Mouse (Mus musculus) hindbrain, embryonic 11.5 days (tissue): Measurements from ENCODE around the gene Ifnlr1. TPM values are rescaled to one million over a fixed set of nuclear protein-coding genes. Genes with fewer than 3 reads are reported as not detected.

Experiments
- ATAC-seq: fragments of 200-750 bp; cut with Nextera tagmentation; 2 replicates; pipeline ENCODE4 v1.8.0; 2017; ENCODE audit warnings: mild to moderate bottlenecking, moderate TSS enrichment, moderate library complexity; ENCODE audit not compliant: low FRiP score
- DNase-seq: peaks from one replicate; pipeline ENCODE4 v3.0.0-alpha.2; 2015; ENCODE audit warnings: low spot score
- H3K27ac ChIP-seq: fragments of 300-500 bp; sonication (generic); 2 replicates; pipeline ENCODE4 v1.5.1; 2014; ENCODE audit warnings: mild to moderate bottlenecking, low read depth, low read length
- H3K27me3 ChIP-seq: fragments of 300-500 bp; sonication (generic); 2 replicates; pipeline ENCODE4 v1.6.1; 2014; ENCODE audit warnings: mild to moderate bottlenecking, low read length, moderate library complexity, mixed read lengths; ENCODE audit not compliant: control insufficient read depth, insufficient read depth
- H3K36me3 ChIP-seq: fragments of 300-500 bp; sonication (generic); 2 replicates; pipeline ENCODE4 v1.6.1; 2014; ENCODE audit warnings: mild to moderate bottlenecking, low read length, moderate library complexity, mixed read lengths; ENCODE audit not compliant: control insufficient read depth, insufficient read depth
- H3K4me1 ChIP-seq: fragments of 300-500 bp; sonication (generic); replicated peaks from 2 replicates; pipeline ENCODE4 v1.6.1; 2014; ENCODE audit warnings: low read length, mixed read lengths; ENCODE audit not compliant: control insufficient read depth, insufficient read depth
- H3K4me2 ChIP-seq: fragments of 300-500 bp; sonication (generic); replicated peaks from 2 replicates; pipeline ENCODE4 v1.6.1; 2014; ENCODE audit warnings: mild to moderate bottlenecking, low read depth, low read length
- H3K4me3 ChIP-seq: fragments of 300-500 bp; sonication (generic); 2 replicates; pipeline ENCODE4 v1.5.1; 2014; ENCODE audit warnings: low read depth, low read length
- H3K9ac ChIP-seq: fragments of 300-500 bp; sonication (generic); 2 replicates; pipeline ENCODE4 v1.6.1; 2014; ENCODE audit warnings: low read depth, low read length
- H3K9me3 ChIP-seq: fragments of 300-500 bp; sonication (generic); 2 replicates; pipeline ENCODE4 v1.6.1; 2016; ENCODE audit warnings: low read length; ENCODE audit not compliant: control insufficient read depth
- WGBS: fragments of 180-500 bp; shearing (Covaris S2); extraction: QIAGEN DNeasy Blood & Tissue Kit; methylation state at CpG from one replicate; pipeline ENCODE4 v1.1.7; 2014; 5-methylcytosine and 5-hydroxymethylcytosine counted together
- polyA plus RNA-seq: library from polyadenylated mRNA; unstranded; fragments of >200 nt; fragmentation: Nextera tagmentation; extraction: Ambion mirVana; gene quantifications from 2 replicates; pipeline ENCODE4 v1.2.1, GENCODE M21; 2014

The Ifnlr1 gene
- polyA plus RNA-seq, 1 experiment from 2014 or later: 0.71 TPM

- ATAC-seq (no peak), DNase-seq (no peak)
- no peak overlapping the region for H3K4me3 ChIP-seq
- H3K9ac ChIP-seq: no peak overlapping the region
- H3K4me1 ChIP-seq: no peaks in the 10 kb centered on the region; the same call in 1 of the 2 replicates
- no peaks in the 10 kb centered on the region; the same call in 1 of the 2 replicates for H3K27me3 ChIP-seq
- H3K4me2 ChIP-seq: no peak overlapping the region
- no peaks in the 10 kb centered on the region for H3K9me3 ChIP-seq
- H3K36me3 ChIP-seq: no peaks in the 10 kb centered on the region
- 87% methylated on average over 5 of the region's 5 CpGs for WGBS
- no peak overlapping the region for H3K27ac ChIP-seq
Observed at GRCm38 (mm10) chr4:135676476-135676875, 9.6 kb upstream of the Ifnlr1 start.

- DNase-seq (no peak), ATAC-seq (no peak)
- WGBS: 76% methylated on average over 4 of the region's 4 CpGs
- Histone ChIP-seq H3K9ac (no peak overlapping the region), H3K4me2 (no peak overlapping the region), H3K9me3 (no peaks in the 10 kb centered on the region), H3K27me3 (no peaks in the 10 kb centered on the region; the same call in 1 of the 2 replicates), H3K27ac (no peak overlapping the region), H3K4me1 (no peaks in the 10 kb centered on the region), H3K36me3 (no peaks in the 10 kb centered on the region), H3K4me3 (no peak overlapping the region)
Observed at GRCm38 (mm10) chr4:135679316-135679715, 6.8 kb upstream of the Ifnlr1 start.

- no peak for DNase-seq
- H3K27ac ChIP-seq: no peak overlapping the region
- no peaks in the 10 kb centered on the region for H3K36me3 ChIP-seq
- no peak overlapping the region for H3K4me3 ChIP-seq
- no peak overlapping the region for H3K4me2 ChIP-seq
- H3K27me3 ChIP-seq: peaks cover 19% of the 10 kb centered on the region
- no peak for ATAC-seq
- 80% methylated on average over 5 of the region's 5 CpGs for WGBS
- peaks cover 4% of the 10 kb centered on the region for H3K4me1 ChIP-seq
- no peak overlapping the region for H3K9ac ChIP-seq
- no peaks in the 10 kb centered on the region for H3K9me3 ChIP-seq
Observed at GRCm38 (mm10) chr4:135681789-135682188, 4.3 kb upstream of the Ifnlr1 start.

DNA sequence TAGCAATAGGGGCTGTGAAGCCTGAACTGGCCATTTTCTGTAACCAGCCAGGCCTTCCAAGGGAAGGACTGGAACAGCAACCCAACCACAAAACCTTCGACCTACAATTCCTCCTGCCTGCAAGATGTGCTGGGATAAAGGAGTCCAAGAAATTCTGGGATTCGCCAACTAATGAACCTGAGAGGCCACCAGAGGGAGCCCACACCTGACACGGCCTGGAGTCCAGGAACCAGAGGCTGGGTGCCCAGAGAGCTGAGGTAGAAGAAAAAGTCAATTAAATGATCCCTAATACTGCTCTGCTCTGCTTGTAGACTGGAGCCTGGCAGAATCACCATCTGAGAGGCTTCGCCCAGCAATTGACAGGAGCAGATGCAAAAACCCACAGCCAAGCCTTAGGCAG is 2.5 kb upstream of the Ifnlr1 start:
- H3K27me3 ChIP-seq: peaks cover 34% of the 10 kb centered on the region
- ATAC-seq: no peak
- H3K9ac ChIP-seq: no peak overlapping the region
- H3K27ac ChIP-seq: no peak overlapping the region
- no peaks in the 10 kb centered on the region for H3K9me3 ChIP-seq
- H3K36me3 ChIP-seq: no peaks in the 10 kb centered on the region
- H3K4me1 ChIP-seq: peaks cover 4% of the 10 kb centered on the region
- H3K4me3 ChIP-seq: no peak overlapping the region
- 20% methylated on average over 4 of the region's 4 CpGs for WGBS
- no peak overlapping the region for H3K4me2 ChIP-seq
- peak; percentile 54 for DNase-seq

DNA sequence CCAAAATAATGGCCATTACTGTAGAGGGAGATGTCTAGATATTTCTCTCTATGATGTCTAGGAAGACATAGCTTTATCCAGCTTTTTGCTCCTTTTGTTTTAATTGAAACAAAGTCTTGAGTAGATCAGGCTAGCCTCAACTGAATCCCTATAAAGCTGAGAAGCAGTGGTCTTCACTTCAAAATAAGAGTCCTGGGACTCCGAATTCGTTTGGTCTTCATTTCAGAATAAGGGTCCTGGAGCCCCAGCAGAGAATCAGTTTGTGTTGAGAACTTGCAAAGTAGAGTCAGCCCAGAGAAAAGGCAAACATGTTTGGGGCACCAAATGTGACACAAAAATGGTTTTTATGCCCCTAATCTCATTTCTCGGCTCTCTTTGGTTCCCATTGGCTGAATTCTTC is 1.4 kb upstream of the Ifnlr1 start:
- no peak for ATAC-seq
- Histone ChIP-seq H3K4me1 (peaks cover 4% of the 10 kb centered on the region), H3K36me3 (no peaks in the 10 kb centered on the region), H3K4me2 (no peak overlapping the region), H3K27ac (no peak overlapping the region), H3K27me3 (peaks cover 35% of the 10 kb centered on the region), H3K9me3 (no peaks in the 10 kb centered on the region), H3K9ac (no peak overlapping the region), H3K4me3 (no peak overlapping the region)
- 35% methylated on average over 3 of the region's 3 CpGs for WGBS
- peak; percentile 52 for DNase-seq

- no peak overlapping the region for H3K27ac ChIP-seq
- DNase-seq (peak; percentile 47), ATAC-seq (no peak)
- peak overlapping the region; percentile 40 for H3K9ac ChIP-seq
- peaks cover 35% of the 10 kb centered on the region for H3K27me3 ChIP-seq
- peak overlapping the region; percentile 92 for H3K4me2 ChIP-seq
- under 1% methylated on average over 21 of the region's 21 CpGs for WGBS
- peaks cover 4% of the 10 kb centered on the region for H3K4me1 ChIP-seq
- no peaks in the 10 kb centered on the region for H3K9me3 ChIP-seq
- H3K36me3 ChIP-seq: no peaks in the 10 kb centered on the region
- H3K4me3 ChIP-seq: peak overlapping the region; percentile 39
Observed at GRCm38 (mm10) chr4:135686568-135686953, 474 bp downstream of the Ifnlr1 start.

DNA sequence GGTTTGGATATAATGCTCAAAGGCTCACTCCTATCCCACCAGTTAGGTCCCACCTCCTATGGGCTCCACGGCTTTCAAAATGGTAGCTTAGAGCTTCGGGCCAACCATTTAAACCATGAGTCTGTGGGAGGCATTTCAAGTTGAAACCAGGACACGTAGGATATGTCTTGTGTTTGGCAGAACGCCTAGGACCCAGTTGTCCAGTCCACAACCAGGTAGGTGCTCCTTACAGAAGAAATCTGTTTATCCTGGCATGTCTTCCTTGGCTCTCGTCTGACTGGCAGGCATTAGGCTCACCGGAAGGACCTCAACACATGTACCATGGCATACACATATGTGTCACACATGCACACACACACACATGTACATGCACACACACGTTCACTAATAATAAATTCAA is 3.7 kb downstream of the Ifnlr1 start:
- DNase-seq (no peak), ATAC-seq (no peak)
- Histone ChIP-seq H3K9me3 (no peaks in the 10 kb centered on the region), H3K4me1 (peaks cover 4% of the 10 kb centered on the region), H3K9ac (no peak overlapping the region), H3K4me3 (no peak overlapping the region), H3K36me3 (no peaks in the 10 kb centered on the region), H3K27ac (no peak overlapping the region), H3K27me3 (peaks cover 34% of the 10 kb centered on the region), H3K4me2 (no peak overlapping the region)
- WGBS: 92% methylated on average over 7 of the region's 7 CpGs

DNA sequence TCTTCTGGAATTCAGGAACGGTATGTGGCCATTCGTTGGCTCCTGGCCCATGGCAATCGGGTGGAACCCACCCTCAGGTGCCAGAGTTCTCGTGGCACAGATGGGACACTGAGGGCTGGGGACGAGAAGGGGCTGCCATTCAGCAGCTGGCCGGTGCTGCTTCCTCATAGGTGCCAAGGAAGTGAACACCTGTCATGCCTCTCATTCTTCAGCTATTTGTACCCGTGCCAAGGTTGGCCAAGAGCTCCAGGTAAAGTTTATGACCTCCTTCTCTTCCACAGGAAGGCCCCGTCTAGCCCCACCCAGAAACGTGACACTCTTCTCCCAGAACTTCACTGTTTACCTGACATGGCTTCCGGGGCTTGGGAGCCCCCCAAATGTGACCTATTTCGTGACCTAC is 4.2 kb downstream of the Ifnlr1 start:
- WGBS: 85% methylated on average over 11 of the region's 11 CpGs

GRCm38 (mm10) chr4:135692916-135693315 is 6.8 kb downstream of the Ifnlr1 start:
- no peaks in the 10 kb centered on the region for H3K4me1 ChIP-seq
- no peak overlapping the region for H3K9ac ChIP-seq
- no peaks in the 10 kb centered on the region for H3K36me3 ChIP-seq
- no peak overlapping the region for H3K27ac ChIP-seq
- no peak for DNase-seq
- WGBS: 83% methylated on average over 4 of the region's 4 CpGs
- H3K4me3 ChIP-seq: no peak overlapping the region
- H3K4me2 ChIP-seq: no peak overlapping the region
- no peak for ATAC-seq
- no peaks in the 10 kb centered on the region for H3K9me3 ChIP-seq
- H3K27me3 ChIP-seq: peaks cover 5% of the 10 kb centered on the region; the same call in 1 of the 2 replicates

More for the DNA sequence above, 4.2 kb downstream of the Ifnlr1 start:
- peaks cover 4% of the 10 kb centered on the region for H3K4me1 ChIP-seq
- H3K9me3 ChIP-seq: no peaks in the 10 kb centered on the region
- H3K4me3 ChIP-seq: no peak overlapping the region
- peaks cover 29% of the 10 kb centered on the region for H3K27me3 ChIP-seq
- no peak overlapping the region for H3K9ac ChIP-seq
- H3K27ac ChIP-seq: no peak overlapping the region
- H3K36me3 ChIP-seq: no peaks in the 10 kb centered on the region
- ATAC-seq: no peak
- H3K4me2 ChIP-seq: no peak overlapping the region
- DNase-seq: no peak
